Mouse (Mus musculus): ENCODE measurements around the gene Aknad1. TPM values are rescaled to one million over a fixed set of nuclear protein-coding genes. Genes with fewer than 3 reads are reported as not detected.

The Aknad1 gene
- total and polyA plus RNA-seq, 3 experiments = not detected

DNA sequence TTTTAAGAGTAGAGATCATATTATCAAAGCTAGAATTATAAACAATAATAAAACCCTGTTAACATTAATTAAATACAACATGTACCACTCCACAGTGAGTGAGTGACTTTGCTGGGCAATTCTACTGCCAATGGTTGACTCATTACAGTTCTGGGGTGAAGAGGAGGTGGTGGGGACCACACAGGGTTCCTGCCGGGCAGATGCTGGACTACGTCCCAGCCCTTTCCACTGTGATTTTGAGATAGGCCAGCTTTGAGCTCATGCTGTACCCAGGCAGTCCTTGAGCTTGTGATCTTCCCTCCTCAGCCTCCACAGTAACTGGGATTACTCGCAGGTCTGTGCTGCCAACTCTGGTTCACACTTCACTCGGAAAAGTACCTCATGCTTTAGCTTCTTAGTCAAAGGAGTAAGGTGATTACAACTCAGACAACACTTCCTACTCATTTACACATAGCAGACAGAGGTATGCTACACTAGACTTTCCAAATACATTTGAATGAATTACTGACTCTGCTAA lies 71.3 kb downstream of the Aknad1 start:
- peaks cover 34 to 54% of the 10 kb centered on the region in 2 experiments for H3K36me3 ChIP-seq (replicated peaks in 1 of 2; ENCODE audit: control insufficient read depth in 1 of 2, insufficient read depth in 1 of 2, low read length in 1 of 2)
- no peaks in the 10 kb centered on the region for H3K27me3 ChIP-seq (replicated peaks)
- no peak overlapping the region for H3K4me2 ChIP-seq (ENCODE audit: insufficient read depth, low read depth, poor library complexity, severe bottlenecking)
- no peak overlapping the region for H3K27ac ChIP-seq (ENCODE audit: insufficient read depth, low read depth)
- in situ Hi-C loops (cut with MboI; ENCODE audit: low pct_ligation_motif_present, low pct_unique_long_range_greater_than_20kb, low sequenced_read_pairs) = no loop called here
- H3K9ac ChIP-seq (ENCODE audit: insufficient read depth, low read depth) = no peak overlapping the region
- no peak for TF ChIP-seq CHD2 (IDR thresholded peaks at IDR 0.05; ENCODE audit: low read length)
- TF ChIP-seq IRF4 (IDR thresholded peaks at IDR 0.05; ENCODE audit: low read depth, low read length) = no peak
- no peak for TF ChIP-seq SIN3A (IDR thresholded peaks at IDR 0.05; ENCODE audit: low read length)
- TF ChIP-seq SMC3 (IDR thresholded peaks at IDR 0.05; ENCODE audit: low read depth, low read length) = no peak
- TF ChIP-seq UBTF (IDR thresholded peaks at IDR 0.05; ENCODE audit: low read depth, low read length) = no peak
- TF ChIP-seq RCOR1 (conservative IDR thresholded peaks at IDR 0.05; ENCODE audit: low read depth, low read length) = no peak
- TF ChIP-seq ZMIZ1 (IDR thresholded peaks at IDR 0.05; ENCODE audit: low read depth, low read length) = no peak
- TF ChIP-seq TBP (conservative IDR thresholded peaks at IDR 0.05; ENCODE audit: low read depth, low read length) = no peak
- peaks cover 0 to 3% of the 10 kb centered on the region in 2 experiments; a peak in 2 of 4 replicates for H3K4me1 ChIP-seq (ENCODE audit: control insufficient read depth in 1 of 2, insufficient read depth in 2 of 2)
- H3K79me2 ChIP-seq (replicated peaks; ENCODE audit: control insufficient read depth, extremely low read depth, insufficient read depth, poor library complexity, severe bottlenecking) = no peaks in the 10 kb centered on the region; the same call in 1 of the 2 replicates
- dilution Hi-C loops (cut with MboI; ENCODE audit: extremely low pct_ligation_motif_present, extremely low pct_unique_long_range_greater_than_20kb, low sequenced_read_pairs) = no loop called here
- DNase-seq (ENCODE audit: extremely low read depth) = no peak
- no peaks in the 10 kb centered on the region for H3K9me3 ChIP-seq (replicated peaks; ENCODE audit: low read length)
- no peak overlapping the region for H3K4me3 ChIP-seq (replicated peaks in 1 of 3; ENCODE audit: low read depth in 2 of 3, low read length in 2 of 3, poor library complexity in 1 of 3)

DNA sequence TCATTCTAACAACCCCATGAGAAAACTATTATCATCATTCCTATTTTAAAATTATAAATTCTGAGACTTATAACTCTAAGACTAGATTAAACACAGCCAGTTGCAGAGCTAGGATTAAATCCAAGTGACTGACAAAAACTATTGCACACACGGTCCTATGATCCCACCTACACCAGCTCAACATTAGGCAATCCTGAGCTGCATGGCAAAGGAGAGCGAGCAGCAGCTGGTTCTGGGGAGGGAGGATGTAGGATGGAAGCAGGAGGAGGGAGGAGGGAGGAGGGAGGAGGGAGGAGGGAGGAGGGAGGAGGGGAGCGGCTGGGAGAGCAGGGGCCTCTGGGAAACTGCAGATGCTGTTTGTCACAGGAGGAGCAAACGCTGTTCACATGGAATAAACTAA lies 76.2 kb downstream of the Aknad1 start:
- Histone ChIP-seq H3K4me1 (ENCODE audit: control insufficient read depth in 1 of 2, insufficient read depth in 2 of 2) (no peaks in the 10 kb centered on the region), H3K27me3 (replicated peaks) (no peaks in the 10 kb centered on the region), H3K27ac (ENCODE audit: insufficient read depth, low read depth) (no peak overlapping the region), H3K4me2 (ENCODE audit: insufficient read depth, low read depth, poor library complexity, severe bottlenecking) (no peak overlapping the region), H3K4me3 (replicated peaks in 1 of 3; ENCODE audit: low read depth in 2 of 3, low read length in 2 of 3, poor library complexity in 1 of 3) (no peak overlapping the region), H3K36me3 (replicated peaks in 1 of 2; ENCODE audit: control insufficient read depth in 1 of 2, insufficient read depth in 1 of 2, low read length in 1 of 2) (peaks cover 20 to 58% of the 10 kb centered on the region in 2 experiments), H3K9me3 (replicated peaks; ENCODE audit: low read length) (no peaks in the 10 kb centered on the region), H3K79me2 (replicated peaks; ENCODE audit: control insufficient read depth, extremely low read depth, insufficient read depth, poor library complexity, severe bottlenecking) (no peaks in the 10 kb centered on the region; the same call in 1 of the 2 replicates), H3K9ac (ENCODE audit: insufficient read depth, low read depth) (no peak overlapping the region)
- no peak for DNase-seq (ENCODE audit: extremely low read depth)
- in situ Hi-C loops (cut with MboI; ENCODE audit: low pct_ligation_motif_present, low pct_unique_long_range_greater_than_20kb, low sequenced_read_pairs) = no loop called here
- dilution Hi-C loops (cut with MboI; ENCODE audit: extremely low pct_ligation_motif_present, extremely low pct_unique_long_range_greater_than_20kb, low sequenced_read_pairs) = no loop called here
- TF ChIP-seq RCOR1 (conservative IDR thresholded peaks at IDR 0.05; ENCODE audit: low read depth, low read length) (no peak), ZC3H11A (IDR thresholded peaks at IDR 0.05; ENCODE audit: low read depth, low read length) (no peak), NELFE (IDR thresholded peaks at IDR 0.05; ENCODE audit: low read depth, low read length) (no peak), JUND (conservative IDR thresholded peaks at IDR 0.05; ENCODE audit: low read depth, low read length) (no peak), NRF1 (IDR thresholded peaks at IDR 0.05; ENCODE audit: low read depth, low read length) (no peak), CHD2 (IDR thresholded peaks at IDR 0.05; ENCODE audit: low read length) (no peak), POLR2A (IDR thresholded peaks at IDR 0.05; ENCODE audit: low read depth, low read length) (no peak), ZMIZ1 (IDR thresholded peaks at IDR 0.05; ENCODE audit: low read depth, low read length) (no peak), CHD1 (IDR thresholded peaks at IDR 0.05; ENCODE audit: low read depth, low read length) (no peak), RAD21 (IDR thresholded peaks at IDR 0.05; ENCODE audit: low read depth, low read length) (no peak), E2F4 (IDR thresholded peaks at IDR 0.05; ENCODE audit: insufficient replicate concordance, low read depth, low read length) (no peak), KAT2A (IDR thresholded peaks at IDR 0.05; ENCODE audit: insufficient replicate concordance, low read length) (no peak), TBP (conservative IDR thresholded peaks at IDR 0.05; ENCODE audit: low read depth, low read length) (no peak), USF1 (IDR thresholded peaks at IDR 0.05; ENCODE audit: low read depth, low read length) (no peak), MEF2A (IDR thresholded peaks at IDR 0.05; ENCODE audit: borderline replicate concordance, low read depth, low read length) (no peak), MXI1 (IDR thresholded peaks at IDR 0.05; ENCODE audit: low read depth, low read length) (no peak), MAX (IDR thresholded peaks at IDR 0.05; ENCODE audit: low read length) (no peak), ELF1 (IDR thresholded peaks at IDR 0.05; ENCODE audit: low read depth, low read length) (no peak)
